Mouse (Mus musculus): ENCODE data around the gene Gm1123. TPM values are rescaled to one million over a fixed set of nuclear protein-coding genes. Genes with fewer than 3 reads are reported as not detected.

Gene Gm1123
- polyA plus RNA-seq, 1 experiment: 0.07 TPM

DNA sequence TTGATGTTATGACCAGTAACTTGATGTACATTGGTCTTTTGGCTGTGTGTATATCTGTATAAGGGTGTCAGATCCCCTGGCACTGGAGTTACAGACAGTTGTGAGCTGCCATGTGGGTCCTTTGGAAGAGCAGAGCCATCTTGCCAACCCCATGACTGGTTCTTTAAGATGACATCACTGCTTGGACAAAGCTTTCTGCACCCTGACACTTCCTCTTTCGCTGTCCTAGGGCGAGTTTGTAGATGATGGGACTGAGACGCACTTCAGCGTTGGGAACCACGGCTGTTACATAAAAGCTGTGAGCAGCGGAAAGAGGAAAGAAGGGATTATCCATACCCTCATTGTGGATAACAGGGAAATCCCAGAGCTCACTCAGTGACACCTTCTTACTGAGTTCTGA, 34.2 kb downstream of the Gm1123 start:
- peaks cover 10% of the 10 kb centered on the region for H3K4me1 ChIP-seq (ENCODE audit: control insufficient read depth, insufficient read depth, low read length)
- WGBS: 94% methylated on average over 6 of the region's 6 CpGs
- H3K4me3 ChIP-seq (replicated peaks; ENCODE audit: insufficient read depth, low read depth, low read length): no peak overlapping the region
- no peak overlapping the region for H3K27ac ChIP-seq (ENCODE audit: insufficient read depth, low read length)
- TF ChIP-seq POLR2A (IDR thresholded peaks at IDR 0.05; ENCODE audit: borderline replicate concordance, insufficient read depth, low read length) (no peak), CTCF (IDR thresholded peaks at IDR 0.05; ENCODE audit: borderline replicate concordance, insufficient read depth, low read depth, low read length) (no peak)
- H3K27me3 ChIP-seq (ENCODE audit: control insufficient read depth, insufficient read depth, low read length): no peaks in the 10 kb centered on the region
- DNase-seq: no peak

- Histone ChIP-seq H3K4me1 (ENCODE audit: control insufficient read depth, insufficient read depth, low read length) (peaks cover 10% of the 10 kb centered on the region), H3K4me3 (replicated peaks; ENCODE audit: insufficient read depth, low read depth, low read length) (no peak overlapping the region), H3K27me3 (ENCODE audit: control insufficient read depth, insufficient read depth, low read length) (no peaks in the 10 kb centered on the region), H3K27ac (ENCODE audit: insufficient read depth, low read length) (peak overlapping the region; percentile 67; the same call in 1 of the 2 replicates)
- peak; percentile 82 to 92 for DNase-seq
- no peak for TF ChIP-seq CTCF (IDR thresholded peaks at IDR 0.05; ENCODE audit: borderline replicate concordance, insufficient read depth, low read depth, low read length)
- 8% methylated on average over 9 of the region's 9 CpGs for WGBS
These were observed 35.6 kb downstream of the Gm1123 start for GRCm38 (mm10) chr9:98999881-99000339.

- DNase-seq: no peak
- Histone ChIP-seq H3K4me3 (replicated peaks; ENCODE audit: insufficient read depth, low read depth, low read length) (no peak overlapping the region), H3K27me3 (ENCODE audit: control insufficient read depth, insufficient read depth, low read length) (no peaks in the 10 kb centered on the region), H3K4me1 (ENCODE audit: control insufficient read depth, insufficient read depth, low read length) (peaks cover 9% of the 10 kb centered on the region), H3K27ac (ENCODE audit: insufficient read depth, low read length) (no peak overlapping the region)
- no peak for TF ChIP-seq CTCF (IDR thresholded peaks at IDR 0.05; ENCODE audit: borderline replicate concordance, insufficient read depth, low read depth, low read length)
- no peak for TF ChIP-seq POLR2A (IDR thresholded peaks at IDR 0.05; ENCODE audit: borderline replicate concordance, insufficient read depth, low read length)
- 90% methylated on average over 4 of the region's 4 CpGs for WGBS
These were observed 41.4 kb downstream of the Gm1123 start for GRCm38 (mm10) chr9:98994103-98994502.

DNA sequence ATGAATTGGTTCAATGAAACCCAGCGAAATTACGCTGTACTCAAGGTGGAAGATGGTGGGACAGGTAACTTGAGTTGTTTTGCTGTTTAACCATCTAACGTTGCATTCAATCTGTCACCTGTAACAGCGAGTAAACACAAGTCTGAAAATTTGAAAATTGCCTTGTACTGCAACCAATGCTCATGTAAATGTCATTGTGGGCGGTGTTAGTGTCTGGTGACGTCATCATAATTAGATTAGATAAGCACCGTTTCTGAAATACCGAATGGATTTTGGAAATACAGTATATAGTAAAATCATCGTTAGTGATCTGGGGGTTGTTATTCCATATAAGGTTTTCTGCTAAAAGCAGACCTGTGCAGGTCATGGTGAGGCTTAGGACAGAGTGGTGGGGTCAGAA, 48.4 kb downstream of the Gm1123 start:
- TF ChIP-seq POLR2A (IDR thresholded peaks at IDR 0.05; ENCODE audit: borderline replicate concordance, insufficient read depth, low read length) (no peak), CTCF (IDR thresholded peaks at IDR 0.05; ENCODE audit: borderline replicate concordance, insufficient read depth, low read depth, low read length) (no peak)
- no peaks in the 10 kb centered on the region; the same call in 1 of the 2 replicates for H3K4me1 ChIP-seq (ENCODE audit: control insufficient read depth, insufficient read depth, low read length)
- H3K27ac ChIP-seq (ENCODE audit: insufficient read depth, low read length): no peak overlapping the region
- WGBS: 31% methylated on average over 9 of the region's 9 CpGs
- DNase-seq: no peak
- no peaks in the 10 kb centered on the region for H3K27me3 ChIP-seq (ENCODE audit: control insufficient read depth, insufficient read depth, low read length)
- peak overlapping the region; percentile 75 for H3K4me3 ChIP-seq (replicated peaks; ENCODE audit: insufficient read depth, low read depth, low read length)

DNA sequence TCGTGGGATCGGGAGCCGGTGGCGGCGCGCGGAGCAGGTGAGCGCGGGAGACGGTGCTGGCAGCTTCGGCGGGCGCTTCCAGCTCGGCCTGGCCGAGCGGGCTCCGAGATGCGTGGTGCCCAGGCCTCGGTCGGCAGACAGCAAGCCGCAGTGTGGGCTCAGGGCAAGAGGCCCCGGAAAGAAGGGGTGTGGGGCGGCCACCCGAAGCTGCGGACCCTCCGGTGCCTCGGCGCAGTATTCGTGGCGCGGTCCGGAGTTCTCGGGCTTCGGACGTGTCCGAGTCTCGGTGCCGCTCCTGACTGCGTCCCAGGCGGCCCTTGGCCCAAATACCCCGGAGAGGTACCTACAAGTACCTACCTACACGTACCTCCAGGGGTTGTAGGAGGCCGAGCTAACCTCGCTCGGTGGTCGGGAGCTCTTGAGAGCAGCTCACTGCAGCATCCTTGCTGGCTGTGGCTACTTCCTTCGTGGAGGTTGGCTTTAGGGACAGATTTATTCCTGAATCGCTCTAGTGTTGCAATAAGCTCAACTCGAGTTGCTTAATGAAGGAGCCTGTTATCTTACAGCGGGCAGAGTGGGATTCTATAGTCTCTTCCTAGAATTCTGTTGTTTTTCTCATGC, 48.9 kb downstream of the Gm1123 start:
- no peaks in the 10 kb centered on the region; the same call in 1 of the 2 replicates for H3K4me1 ChIP-seq (ENCODE audit: control insufficient read depth, insufficient read depth, low read length)
- peak overlapping the region; percentile 75 for H3K4me3 ChIP-seq (replicated peaks; ENCODE audit: insufficient read depth, low read depth, low read length)
- no peak overlapping the region for H3K27ac ChIP-seq (ENCODE audit: insufficient read depth, low read length)
- TF ChIP-seq POLR2A (IDR thresholded peaks at IDR 0.05; ENCODE audit: borderline replicate concordance, insufficient read depth, low read length): no peak
- no peak for TF ChIP-seq CTCF (IDR thresholded peaks at IDR 0.05; ENCODE audit: borderline replicate concordance, insufficient read depth, low read depth, low read length)
- under 1% methylated on average over 50 of the region's 50 CpGs for WGBS
- no peaks in the 10 kb centered on the region for H3K27me3 ChIP-seq (ENCODE audit: control insufficient read depth, insufficient read depth, low read length)
- no peak for DNase-seq

GRCm38 (mm10) chr9:98985800-98986475, 49.6 kb downstream of the Gm1123 start, which contains the start of gene Faim:
Gene Faim, plus strand, starts transcription at chr9:98986373.
- peak within 1 kb of the TSS; percentile 75 for H3K4me3 ChIP-seq (replicated peaks; ENCODE audit: insufficient read depth, low read depth, low read length)
- no peaks in the 10 kb centered on the region; the same call in 1 of the 2 replicates for H3K4me1 ChIP-seq (ENCODE audit: control insufficient read depth, insufficient read depth, low read length)
- H3K27me3 ChIP-seq (ENCODE audit: control insufficient read depth, insufficient read depth, low read length): no peaks in the 10 kb centered on the region
- TF ChIP-seq CTCF (IDR thresholded peaks at IDR 0.05; ENCODE audit: borderline replicate concordance, insufficient read depth, low read depth, low read length) (no peak), POLR2A (IDR thresholded peaks at IDR 0.05; ENCODE audit: borderline replicate concordance, insufficient read depth, low read length) (peak; percentile 89)
- peak; percentile 99 to 100 for DNase-seq
- peak within 1 kb of the TSS; percentile 69; the same call in 1 of the 2 replicates for H3K27ac ChIP-seq (ENCODE audit: insufficient read depth, low read length)
- 2% methylated on average over 44 of the region's 45 CpGs for WGBS

DNA sequence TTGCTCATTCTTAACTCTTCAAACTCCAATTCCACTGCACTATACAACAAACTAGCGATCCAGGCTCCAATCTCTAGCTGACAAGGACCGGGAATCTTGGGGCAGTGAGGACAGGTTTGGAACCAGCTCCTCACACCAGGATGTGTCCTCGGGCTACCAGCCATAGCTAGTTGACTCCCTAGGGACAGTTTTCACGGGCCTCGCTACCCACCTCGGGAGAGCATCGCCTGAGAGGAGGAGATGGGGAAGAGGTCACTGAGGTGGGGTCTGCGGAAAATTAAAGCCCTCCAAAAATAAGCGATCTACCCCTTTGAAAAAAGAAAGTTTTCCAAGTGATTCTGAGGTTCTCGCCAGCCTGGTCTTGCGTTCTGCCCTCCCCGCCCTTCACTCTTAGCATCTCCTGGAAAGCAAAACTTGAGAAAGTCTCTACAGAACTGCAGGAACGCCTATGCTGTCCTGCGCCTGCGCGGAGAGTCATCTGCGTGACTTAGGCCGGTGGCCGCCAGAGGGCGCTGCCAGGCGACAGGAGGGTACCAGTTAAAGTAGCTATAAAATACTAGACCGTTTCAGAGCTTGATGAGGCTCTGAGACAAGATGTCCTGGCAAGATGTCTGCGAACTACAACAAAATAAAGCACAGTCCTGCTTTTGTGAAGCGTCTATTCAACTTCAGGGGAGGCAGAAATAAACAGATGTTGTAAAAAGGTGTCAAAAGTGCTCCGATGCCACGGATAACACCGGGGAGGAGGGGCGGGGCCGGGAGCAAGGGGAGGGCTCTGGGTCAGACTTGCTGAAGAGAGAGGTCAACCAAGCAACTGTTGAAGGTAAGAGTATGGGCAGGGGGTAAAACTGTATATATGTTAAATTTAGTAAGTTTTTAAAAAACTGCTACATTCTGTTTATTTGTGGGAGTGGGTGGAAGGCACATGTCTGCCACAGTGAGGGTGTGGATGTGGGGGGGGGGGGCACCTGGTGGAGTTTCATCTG, 55.8 kb downstream of the Gm1123 start:
- H3K27ac ChIP-seq (ENCODE audit: insufficient read depth, low read length): no peak overlapping the region
- peak overlapping the region; percentile 36 for H3K4me3 ChIP-seq (replicated peaks; ENCODE audit: insufficient read depth, low read depth, low read length)
- TF ChIP-seq CTCF (IDR thresholded peaks at IDR 0.05; ENCODE audit: borderline replicate concordance, insufficient read depth, low read depth, low read length): peak; percentile 93
- TF ChIP-seq POLR2A (IDR thresholded peaks at IDR 0.05; ENCODE audit: borderline replicate concordance, insufficient read depth, low read length): no peak
- no peaks in the 10 kb centered on the region; the same call in 1 of the 2 replicates for H3K4me1 ChIP-seq (ENCODE audit: control insufficient read depth, insufficient read depth, low read length)
- H3K27me3 ChIP-seq (ENCODE audit: control insufficient read depth, insufficient read depth, low read length): no peaks in the 10 kb centered on the region; the same call in 1 of the 2 replicates
- WGBS: 4% methylated on average over 29 of the region's 29 CpGs
- peak; percentile 81 to 89 for DNase-seq

All from cerebellum, adult 2 months (tissue).